Mouse (Mus musculus): ENCODE results near the gene 1110002E22Rik. TPM values are rescaled to one million over a fixed set of nuclear protein-coding genes. Genes with fewer than 3 reads are reported as not detected.

Gene 1110002E22Rik
- polyA plus RNA-seq, 1 experiment from 2014 or later, result 0.12 TPM

GRCm38 (mm10) chr3:138095301-138095700 is 30.4 kb downstream of the 1110002E22Rik start:
- no peak overlapping the region for H3K9ac ChIP-seq
- H3K27ac ChIP-seq, result no peak overlapping the region
- WGBS, result 80% methylated on average over 3 of the region's 3 CpGs
- H3K4me2 ChIP-seq, result no peak overlapping the region
- no peaks in the 10 kb centered on the region for H3K9me3 ChIP-seq
- no peaks in the 10 kb centered on the region for H3K27me3 ChIP-seq
- H3K4me1 ChIP-seq (replicated peaks), result 0 out of 2 replicates have a peak, but pooled peaks cover 7% of the 10 kb centered on the region
- ATAC-seq (ENCODE audit: low FRiP score), result no peak
- H3K36me3 ChIP-seq, result no peaks in the 10 kb centered on the region
- no peak overlapping the region for H3K4me3 ChIP-seq

DNA sequence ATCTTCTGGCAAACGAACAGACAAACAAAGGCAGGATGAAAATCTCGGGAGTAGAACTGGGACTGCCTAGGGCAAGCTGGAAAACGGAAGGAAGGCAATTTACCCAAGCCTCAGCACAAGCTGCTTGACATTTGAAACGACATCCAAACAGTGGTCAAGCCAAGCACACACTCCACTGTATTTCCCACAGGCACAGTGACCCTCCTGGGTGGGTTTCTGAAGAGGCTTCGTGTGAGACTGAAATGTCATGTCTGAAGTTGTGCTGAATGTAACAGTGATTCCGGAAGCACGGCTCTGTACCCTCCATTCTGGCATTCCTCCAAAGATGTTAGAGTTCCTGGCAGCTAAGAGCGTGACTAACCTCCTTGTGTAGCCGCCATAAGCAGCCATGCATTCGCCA is 30.9 kb downstream of the 1110002E22Rik start:
- peak; percentile 67 for ATAC-seq (ENCODE audit: low FRiP score)
- Histone ChIP-seq H3K4me2 (no peak overlapping the region), H3K4me1 (replicated peaks) (0 out of 2 replicates have a peak, but pooled peaks cover 7% of the 10 kb centered on the region), H3K27ac (0 out of 2 replicates have a peak overlapping the region, but pooled peaks have one; percentile 30), H3K9ac (no peak overlapping the region), H3K9me3 (no peaks in the 10 kb centered on the region), H3K36me3 (no peaks in the 10 kb centered on the region), H3K27me3 (no peaks in the 10 kb centered on the region), H3K4me3 (no peak overlapping the region)
- WGBS, result 59% methylated on average over 10 of the region's 10 CpGs

GRCm38 (mm10) chr3:138096263-138097028 is 31.6 kb downstream of the 1110002E22Rik start:
- Histone ChIP-seq H3K36me3 (no peaks in the 10 kb centered on the region), H3K27ac (no peak overlapping the region), H3K4me3 (no peak overlapping the region), H3K27me3 (no peaks in the 10 kb centered on the region), H3K4me2 (no peak overlapping the region), H3K9ac (no peak overlapping the region), H3K4me1 (replicated peaks) (0 out of 2 replicates have a peak, but pooled peaks cover 7% of the 10 kb centered on the region), H3K9me3 (no peaks in the 10 kb centered on the region)
- peak; percentile 16; the same call in 1 of the 2 replicates for ATAC-seq (ENCODE audit: low FRiP score)
- WGBS, result 82% methylated on average over 19 of the region's 19 CpGs

GRCm38 (mm10) chr3:138097718-138098117 is 32.9 kb downstream of the 1110002E22Rik start:
- Histone ChIP-seq H3K4me1 (replicated peaks) (0 out of 2 replicates have a peak, but pooled peaks cover 7% of the 10 kb centered on the region), H3K9me3 (no peaks in the 10 kb centered on the region), H3K4me2 (no peak overlapping the region), H3K4me3 (no peak overlapping the region), H3K27ac (no peak overlapping the region), H3K9ac (no peak overlapping the region), H3K36me3 (no peaks in the 10 kb centered on the region), H3K27me3 (no peaks in the 10 kb centered on the region)
- ATAC-seq (ENCODE audit: low FRiP score), result no peak
- 88% methylated on average over 1 of the region's 1 CpGs for WGBS

GRCm38 (mm10) chr3:138101936-138102335 is 37.1 kb downstream of the 1110002E22Rik start:
- Histone ChIP-seq H3K4me2 (no peak overlapping the region), H3K4me1 (replicated peaks) (0 out of 2 replicates have a peak, but pooled peaks cover 6% of the 10 kb centered on the region), H3K27me3 (no peaks in the 10 kb centered on the region), H3K27ac (no peak overlapping the region), H3K9ac (no peak overlapping the region), H3K36me3 (no peaks in the 10 kb centered on the region), H3K4me3 (no peak overlapping the region), H3K9me3 (no peaks in the 10 kb centered on the region)
- ATAC-seq (ENCODE audit: low FRiP score), result no peak
- 91% methylated on average over 4 of the region's 4 CpGs for WGBS

- H3K4me2 ChIP-seq, result no peak overlapping the region
Measured at GRCm38 (mm10) chr3:138103690-138104089, 38.8 kb downstream of the 1110002E22Rik start.

DNA sequence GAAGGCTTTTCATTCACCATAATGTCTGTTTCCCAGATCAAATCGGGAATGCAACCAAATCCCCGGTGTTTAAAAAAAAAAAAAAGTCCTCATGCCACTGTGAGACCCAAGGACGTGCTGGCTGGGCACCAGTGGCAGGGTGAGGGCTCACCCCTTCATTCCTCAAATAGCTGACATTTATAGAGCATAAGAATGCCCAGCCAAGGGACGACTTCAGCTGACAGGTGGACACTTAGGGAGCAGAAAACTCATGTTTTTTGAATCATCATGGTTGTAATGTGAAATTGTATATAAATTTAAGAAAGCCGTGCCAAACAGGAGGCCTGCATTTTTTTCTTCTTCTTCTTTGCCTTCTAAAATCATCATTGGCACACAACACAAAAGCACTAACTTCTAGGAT is 40.2 kb downstream of the 1110002E22Rik start:
- no peaks in the 10 kb centered on the region for H3K9me3 ChIP-seq
- no peaks in the 10 kb centered on the region for H3K36me3 ChIP-seq
- no peaks in the 10 kb centered on the region for H3K4me1 ChIP-seq (replicated peaks)
- H3K27ac ChIP-seq, result no peak overlapping the region
- H3K27me3 ChIP-seq, result no peaks in the 10 kb centered on the region
- no peak overlapping the region for H3K4me3 ChIP-seq
- 71% methylated on average over 5 of the region's 5 CpGs for WGBS
- H3K4me2 ChIP-seq, result no peak overlapping the region
- ATAC-seq (ENCODE audit: low FRiP score), result no peak
- H3K9ac ChIP-seq, result no peak overlapping the region

More at GRCm38 (mm10) chr3:138103690-138104089, 38.8 kb downstream of the 1110002E22Rik start:
- H3K4me1 ChIP-seq (replicated peaks), result no peaks in the 10 kb centered on the region
- no peak overlapping the region for H3K4me3 ChIP-seq
- H3K27ac ChIP-seq, result no peak overlapping the region
- no peaks in the 10 kb centered on the region for H3K36me3 ChIP-seq
- H3K9me3 ChIP-seq, result no peaks in the 10 kb centered on the region
- H3K27me3 ChIP-seq, result no peaks in the 10 kb centered on the region
- no peak for ATAC-seq (ENCODE audit: low FRiP score)
- H3K9ac ChIP-seq, result no peak overlapping the region
- WGBS, result 92% methylated on average over 4 of the region's 4 CpGs

GRCm38 (mm10) chr3:138106887-138107286 is 42.0 kb downstream of the 1110002E22Rik start:
- H3K36me3 ChIP-seq, result no peaks in the 10 kb centered on the region
- no peaks in the 10 kb centered on the region for H3K4me1 ChIP-seq (replicated peaks)
- H3K27ac ChIP-seq, result no peak overlapping the region
- H3K9ac ChIP-seq, result no peak overlapping the region
- no peak overlapping the region for H3K4me2 ChIP-seq
- no peak overlapping the region for H3K4me3 ChIP-seq
- 95% methylated on average over 10 of the region's 10 CpGs for WGBS
- H3K9me3 ChIP-seq, result no peaks in the 10 kb centered on the region
- ATAC-seq (ENCODE audit: low FRiP score), result no peak
- H3K27me3 ChIP-seq, result no peaks in the 10 kb centered on the region

DNA sequence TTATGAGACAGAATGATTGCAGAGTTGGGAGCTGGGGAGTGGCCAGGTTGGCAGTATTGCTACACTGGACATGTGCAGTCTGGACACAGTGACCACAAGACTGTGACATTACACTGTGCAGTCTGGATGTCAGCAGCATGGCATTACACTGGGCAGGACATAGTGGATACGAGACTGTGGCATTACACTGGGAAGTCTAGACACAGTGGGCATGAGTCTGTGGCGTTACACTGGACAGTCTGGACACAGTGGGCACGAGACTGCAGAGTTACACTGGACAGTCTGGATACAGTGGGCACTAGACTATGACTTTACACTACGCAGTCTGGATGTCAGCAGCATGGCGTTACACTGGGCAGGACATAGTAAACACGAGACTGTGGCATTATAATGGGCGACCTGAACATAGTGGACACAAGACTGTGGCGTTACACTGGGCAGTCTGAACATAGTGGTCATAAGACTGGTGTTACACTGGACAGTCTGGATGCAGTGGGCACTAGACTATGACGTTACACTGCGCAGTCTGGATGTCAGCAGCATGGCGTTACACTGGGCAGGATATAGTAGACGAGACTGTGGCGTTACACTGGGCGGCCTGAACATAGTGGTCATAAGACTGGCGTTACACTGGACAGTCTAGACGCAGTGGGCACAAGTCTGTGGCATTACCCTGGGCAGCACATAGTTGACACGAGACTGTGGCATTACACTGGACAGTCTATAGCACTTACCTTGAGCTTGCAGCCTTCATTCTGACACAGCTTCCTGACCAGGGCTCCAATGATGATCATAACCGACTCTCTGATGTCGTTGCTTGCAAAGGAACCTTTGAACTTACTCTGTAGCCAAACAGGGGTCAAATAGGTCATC is 46.3 kb downstream of the 1110002E22Rik start:
- Histone ChIP-seq H3K27ac (no peak overlapping the region), H3K36me3 (no peaks in the 10 kb centered on the region), H3K4me3 (no peak overlapping the region), H3K9ac (no peak overlapping the region), H3K27me3 (no peaks in the 10 kb centered on the region), H3K4me2 (no peak overlapping the region), H3K9me3 (no peaks in the 10 kb centered on the region), H3K4me1 (replicated peaks) (no peaks in the 10 kb centered on the region)
- 0 out of 2 replicates have a peak, but pooled peaks have one; percentile 36 for ATAC-seq (ENCODE audit: low FRiP score)
- 94% methylated on average over 19 of the region's 19 CpGs for WGBS

DNA sequence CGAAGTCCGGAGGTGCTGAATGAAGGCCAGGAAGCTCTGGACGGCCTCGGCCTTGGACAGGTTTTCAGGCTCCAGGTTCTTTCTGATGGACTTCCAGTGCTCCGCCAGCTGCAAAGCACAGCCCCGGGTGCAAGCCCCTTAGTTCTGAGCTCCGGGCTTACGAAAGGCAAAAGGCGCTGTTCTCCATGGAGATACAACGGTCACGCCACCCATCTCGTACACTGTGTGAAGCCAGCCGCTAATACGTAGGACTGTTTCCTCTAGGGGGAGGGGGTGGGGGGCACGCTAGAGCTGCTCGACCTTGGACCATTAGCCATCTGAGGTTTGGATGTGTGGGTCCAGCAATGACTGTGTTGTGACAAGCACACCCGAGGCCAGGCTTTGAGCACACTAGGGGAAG is 49.3 kb downstream of the 1110002E22Rik start:
- no peaks in the 10 kb centered on the region for H3K27me3 ChIP-seq
- H3K27ac ChIP-seq, result no peak overlapping the region
- H3K9me3 ChIP-seq, result no peaks in the 10 kb centered on the region
- ATAC-seq (ENCODE audit: low FRiP score), result no peak
- no peaks in the 10 kb centered on the region for H3K36me3 ChIP-seq
- H3K4me3 ChIP-seq, result no peak overlapping the region
- WGBS, result 85% methylated on average over 17 of the region's 17 CpGs
- no peak overlapping the region for H3K9ac ChIP-seq
- H3K4me1 ChIP-seq (replicated peaks), result no peaks in the 10 kb centered on the region
- H3K4me2 ChIP-seq, result no peak overlapping the region

DNA sequence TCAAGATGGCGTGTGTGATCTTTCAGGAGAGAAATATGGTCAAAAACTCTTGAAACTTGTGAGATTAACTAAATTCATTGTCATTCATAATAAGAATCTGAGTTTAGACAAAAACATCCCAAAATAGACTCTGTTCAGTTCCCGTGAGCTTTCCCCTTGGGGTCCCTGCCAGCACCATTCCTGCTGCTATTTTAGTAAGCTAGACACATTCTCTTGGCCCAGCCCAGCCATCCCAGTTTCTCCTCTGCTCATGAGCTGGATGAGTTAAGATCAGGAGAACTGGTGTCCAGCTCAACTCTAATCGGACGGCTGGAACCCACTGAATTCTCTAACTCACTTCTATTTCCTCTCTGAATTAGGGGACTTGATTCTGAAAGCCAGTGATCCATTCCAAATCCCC is 52.0 kb downstream of the 1110002E22Rik start:
- no peaks in the 10 kb centered on the region for H3K9me3 ChIP-seq
- H3K4me3 ChIP-seq, result no peak overlapping the region
- 94% methylated on average over 4 of the region's 4 CpGs for WGBS
- H3K36me3 ChIP-seq, result no peaks in the 10 kb centered on the region
- no peaks in the 10 kb centered on the region for H3K27me3 ChIP-seq
- no peak overlapping the region for H3K4me2 ChIP-seq
- no peak overlapping the region for H3K27ac ChIP-seq
- H3K4me1 ChIP-seq (replicated peaks), result no peaks in the 10 kb centered on the region
- no peak overlapping the region for H3K9ac ChIP-seq
- no peak for ATAC-seq (ENCODE audit: low FRiP score)

- Histone ChIP-seq H3K4me1 (replicated peaks) (no peaks in the 10 kb centered on the region), H3K4me2 (no peak overlapping the region), H3K9ac (no peak overlapping the region), H3K36me3 (no peaks in the 10 kb centered on the region), H3K4me3 (no peak overlapping the region), H3K9me3 (no peaks in the 10 kb centered on the region), H3K27me3 (no peaks in the 10 kb centered on the region), H3K27ac (no peak overlapping the region)
- ATAC-seq (ENCODE audit: low FRiP score), result no peak
- WGBS, result 80% methylated on average over 6 of the region's 6 CpGs
Measured at GRCm38 (mm10) chr3:138118392-138118791, 53.5 kb downstream of the 1110002E22Rik start.
